Mouse (Mus musculus) forebrain, embryonic 13.5 days (tissue): ENCODE measurements around the gene Hs3st1. TPM values are rescaled to one million over a fixed set of nuclear protein-coding genes. Genes with fewer than 3 reads are reported as not detected.

ENCODE experiments used
- ATAC-seq: fragments of 200-750 bp; cut with Nextera tagmentation; 2 replicates; pipeline ENCODE4 v1.8.0; 2017
- H3K27ac ChIP-seq: fragments of 300-500 bp; sonication (generic); 2 replicates; pipeline ENCODE4 v1.5.1; 2015; ENCODE audit warnings: inconsistent platforms, mild to moderate bottlenecking, moderate library complexity
- H3K27me3 ChIP-seq: fragments of 300-500 bp; sonication (generic); 2 replicates; pipeline ENCODE4 v1.6.1; 2015; ENCODE audit warnings: mild to moderate bottlenecking, inconsistent platforms
- H3K36me3 ChIP-seq: fragments of 300-500 bp; sonication (generic); 2 replicates; pipeline ENCODE4 v1.6.1; 2015; ENCODE audit warnings: mild to moderate bottlenecking, inconsistent platforms; ENCODE audit not compliant: poor library complexity, severe bottlenecking
- H3K4me1 ChIP-seq: fragments of 300-500 bp; sonication (generic); 2 replicates; pipeline ENCODE4 v1.6.1; 2015; ENCODE audit warnings: inconsistent platforms
- H3K4me2 ChIP-seq: fragments of 300-500 bp; sonication (generic); 2 replicates; pipeline ENCODE4 v1.6.1; 2015; ENCODE audit warnings: inconsistent platforms, mild to moderate bottlenecking, moderate library complexity
- H3K4me3 ChIP-seq: fragments of 300-500 bp; sonication (generic); 2 replicates; pipeline ENCODE4 v1.5.1; 2015; ENCODE audit warnings: mild to moderate bottlenecking, inconsistent platforms
- H3K9ac ChIP-seq: fragments of 300-500 bp; sonication (generic); 2 replicates; pipeline ENCODE4 v1.6.1; 2015; ENCODE audit warnings: mild to moderate bottlenecking, inconsistent platforms
- H3K9me3 ChIP-seq: fragments of 300-500 bp; sonication (generic); replicated peaks from 2 replicates; pipeline ENCODE4 v1.6.1; 2016; ENCODE audit warnings: inconsistent platforms
- WGBS: fragments of 180-500 bp; shearing (Covaris S2); methylation state at CpG from one replicate; pipeline ENCODE4 v1.1.7; 2015; 5-methylcytosine and 5-hydroxymethylcytosine counted together
- polyA plus RNA-seq: library from polyadenylated mRNA; unstranded; fragments of >200 nt; fragmentation: Nextera tagmentation; extraction: Ambion mirVana; gene quantifications from 2 replicates; pipeline ENCODE4 v1.2.1, GENCODE M21; 2015

Gene Hs3st1
- polyA plus RNA-seq, 1 experiment from 2014 or later, result 35.3 TPM

GRCm38 (mm10) chr5:39617354-39617977 is 137.8 kb downstream of the Hs3st1 start:
- H3K4me3 ChIP-seq, result no peak overlapping the region
- no peak overlapping the region for H3K4me2 ChIP-seq
- peaks cover 5% of the 10 kb centered on the region; the same call in 1 of the 2 replicates for H3K4me1 ChIP-seq
- H3K9me3 ChIP-seq, result no peaks in the 10 kb centered on the region
- no peaks in the 10 kb centered on the region for H3K27me3 ChIP-seq
- H3K36me3 ChIP-seq, result peaks cover 11% of the 10 kb centered on the region
- H3K9ac ChIP-seq, result no peak overlapping the region
- ATAC-seq, result no peak
- H3K27ac ChIP-seq, result no peak overlapping the region
- WGBS, result 78% methylated on average over 2 of the region's 2 CpGs

DNA sequence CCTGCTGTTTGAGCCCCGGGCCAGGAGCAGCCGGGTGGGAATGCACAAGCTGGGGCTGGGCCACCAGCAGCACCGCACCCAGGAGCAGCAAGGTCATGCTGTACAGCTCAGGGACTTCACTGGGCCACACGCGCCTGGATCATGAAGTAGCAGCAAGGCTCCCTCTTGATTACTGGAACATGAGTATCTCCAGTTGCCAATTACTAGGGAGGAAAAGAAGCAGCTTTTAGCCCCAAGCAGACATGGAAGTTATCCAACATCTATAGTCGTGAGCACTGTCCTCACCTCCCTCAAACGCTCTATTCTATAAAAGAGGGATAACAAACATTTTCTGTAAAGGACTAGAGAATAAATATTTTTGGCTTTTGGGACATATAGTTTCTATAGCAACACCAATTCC is 140.1 kb downstream of the Hs3st1 start:
- no peak for ATAC-seq
- Histone ChIP-seq H3K27ac (no peak overlapping the region), H3K27me3 (no peaks in the 10 kb centered on the region), H3K9me3 (no peaks in the 10 kb centered on the region), H3K9ac (no peak overlapping the region), H3K4me3 (no peak overlapping the region), H3K4me2 (no peak overlapping the region), H3K36me3 (peaks cover 11% of the 10 kb centered on the region), H3K4me1 (0 out of 2 replicates have a peak, but pooled peaks cover under 1% of the 10 kb centered on the region)
- 85% methylated on average over 7 of the region's 7 CpGs for WGBS

DNA sequence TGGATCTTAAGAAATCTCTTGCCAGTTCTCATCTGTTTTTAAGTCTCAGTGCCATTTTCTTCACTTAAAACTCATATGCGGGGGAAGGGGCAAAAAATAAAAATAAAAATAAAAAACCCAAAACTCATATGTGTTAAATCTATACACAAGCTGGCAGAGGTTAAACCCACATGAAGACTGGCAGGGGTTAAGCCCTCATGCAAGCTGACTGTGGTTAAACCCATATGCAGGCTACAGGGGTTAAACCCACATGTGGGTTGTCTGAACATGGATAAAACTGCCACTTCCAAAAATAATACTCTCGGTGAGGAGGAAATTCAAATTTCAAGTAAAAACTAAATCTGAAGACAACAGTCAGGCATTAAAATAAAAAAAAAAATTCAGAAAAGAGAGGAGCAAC is 141.7 kb downstream of the Hs3st1 start:
- no peak for ATAC-seq
- H3K9me3 ChIP-seq, result no peaks in the 10 kb centered on the region
- no peak overlapping the region for H3K9ac ChIP-seq
- H3K36me3 ChIP-seq, result peaks cover 11% of the 10 kb centered on the region
- no peak overlapping the region for H3K4me2 ChIP-seq
- H3K4me3 ChIP-seq, result no peak overlapping the region
- 92% methylated on average over 2 of the region's 2 CpGs for WGBS
- no peaks in the 10 kb centered on the region for H3K4me1 ChIP-seq
- H3K27me3 ChIP-seq, result no peaks in the 10 kb centered on the region
- no peak overlapping the region for H3K27ac ChIP-seq

GRCm38 (mm10) chr5:39612240-39612639 is 143.0 kb downstream of the Hs3st1 start:
- Histone ChIP-seq H3K9ac (no peak overlapping the region), H3K36me3 (peaks cover 11% of the 10 kb centered on the region), H3K27ac (no peak overlapping the region), H3K9me3 (no peaks in the 10 kb centered on the region), H3K4me2 (no peak overlapping the region), H3K27me3 (no peaks in the 10 kb centered on the region), H3K4me3 (no peak overlapping the region), H3K4me1 (no peaks in the 10 kb centered on the region)
- no peak for ATAC-seq
- 76% methylated on average over 2 of the region's 2 CpGs for WGBS

GRCm38 (mm10) chr5:39608260-39608659 is 147.0 kb downstream of the Hs3st1 start:
- no peak overlapping the region for H3K4me2 ChIP-seq
- WGBS, result 71% methylated on average over 1 of the region's 1 CpGs
- no peak overlapping the region for H3K27ac ChIP-seq

GRCm38 (mm10) chr5:39594737-39595136 is 160.5 kb downstream of the Hs3st1 start:
- H3K27ac ChIP-seq, result no peak overlapping the region
- no peaks in the 10 kb centered on the region for H3K27me3 ChIP-seq
- H3K4me2 ChIP-seq, result no peak overlapping the region
- no peaks in the 10 kb centered on the region for H3K36me3 ChIP-seq
- no peak overlapping the region for H3K9ac ChIP-seq
- 68% methylated on average over 2 of the region's 2 CpGs for WGBS
- no peak overlapping the region for H3K4me3 ChIP-seq
- H3K4me1 ChIP-seq, result no peaks in the 10 kb centered on the region
- ATAC-seq, result no peak
- no peaks in the 10 kb centered on the region for H3K9me3 ChIP-seq

More at GRCm38 (mm10) chr5:39608260-39608659, 147.0 kb downstream of the Hs3st1 start:
- no peaks in the 10 kb centered on the region for H3K4me1 ChIP-seq
- H3K9ac ChIP-seq, result no peak overlapping the region
- H3K4me3 ChIP-seq, result no peak overlapping the region
- H3K27me3 ChIP-seq, result no peaks in the 10 kb centered on the region
- no peaks in the 10 kb centered on the region for H3K36me3 ChIP-seq
- ATAC-seq, result no peak
- H3K9me3 ChIP-seq, result no peaks in the 10 kb centered on the region
